In genomic region chr19:30124999-30125669, GRCm38 (mm10) we compare ENCODE assay signal across 13 mouse cellular contexts. TPM values are rescaled to one million over a fixed set of nuclear protein-coding genes. Genes with fewer than 3 reads are reported as not detected.
DNase-seq lines count a peak whose midpoint lies in the region; ATAC-seq and TF ChIP-seq lines count a peak whose summit lies in the region.
"Had no signal": no experiment of that assay in that cellular context is flagged by ENCODE, and none has a peak within 500 bp of the region (broad histone marks: within the 10 kb centered on the region; RNA-seq: fewer than 3 reads in every experiment).

No protein-coding gene starts in this region.

- no peak overlapping the region for H3K27ac ChIP-seq in lung, embryonic 14.5 days (ENCODE audit: low read depth)
- H3K27ac ChIP-seq in forebrain, embryonic 15.5 days (replicated peaks): peak overlapping the region; percentile 18; the same call in 1 of the 2 replicates
- H3K27ac ChIP-seq: embryonic facial prominence, embryonic 12.5 days; liver, embryonic 14.5 days had no signal

- H3K36me3 ChIP-seq in lung, embryonic 14.5 days (ENCODE audit: insufficient read depth): no peaks in the 10 kb centered on the region
- no peaks in the 10 kb centered on the region for H3K36me3 ChIP-seq in forebrain, embryonic 15.5 days
- H3K36me3 ChIP-seq in myocyte (ENCODE audit: control insufficient read depth, insufficient read depth): no peaks in the 10 kb centered on the region
- H3K36me3 ChIP-seq: embryonic facial prominence, embryonic 12.5 days had no signal

- no peak for TF ChIP-seq POLR2A in myocyte (IDR thresholded peaks at IDR 0.05; ENCODE audit: insufficient read length, low read depth)

- H3K27me3 ChIP-seq in lung, embryonic 14.5 days (ENCODE audit: insufficient read depth, low read length): no peaks in the 10 kb centered on the region
- H3K27me3 ChIP-seq in forebrain, embryonic 15.5 days: no peaks in the 10 kb centered on the region
- no peaks in the 10 kb centered on the region for H3K27me3 ChIP-seq in myocyte (ENCODE audit: control insufficient read depth, insufficient read depth, insufficient read length)
- H3K27me3 ChIP-seq: embryonic facial prominence, embryonic 12.5 days had no signal

- no peak overlapping the region for H3K4me2 ChIP-seq in lung, embryonic 14.5 days
- no peak overlapping the region for H3K4me2 ChIP-seq in forebrain, embryonic 15.5 days (replicated peaks)
- H3K4me2 ChIP-seq in myocyte (ENCODE audit: low read depth): peak overlapping the region; percentile 79
- H3K4me2 ChIP-seq: embryonic facial prominence, embryonic 12.5 days had no signal

- H3K4me3 ChIP-seq in lung, embryonic 14.5 days (ENCODE audit: low read depth, low read length): no peak overlapping the region
- H3K4me3 ChIP-seq in forebrain, embryonic 15.5 days: no peak overlapping the region
- H3K4me3 ChIP-seq in myocyte: no peak overlapping the region
- H3K4me3 ChIP-seq: embryonic facial prominence, embryonic 12.5 days had no signal

- TF ChIP-seq CTCF in lung, embryonic 14.5 days (IDR thresholded peaks at IDR 0.05; ENCODE audit: low read depth): no peak

- H3ac ChIP-seq in myocyte (ENCODE audit: control insufficient read depth, insufficient read length): no peak overlapping the region

- no peaks in the 10 kb centered on the region for H3K4me1 ChIP-seq in lung, embryonic 14.5 days (ENCODE audit: insufficient read depth)
- H3K4me1 ChIP-seq in forebrain, embryonic 15.5 days: peaks cover 7% of the 10 kb centered on the region; the same call in 1 of the 2 replicates
- H3K4me1 ChIP-seq: embryonic facial prominence, embryonic 12.5 days had no signal

- H3K9ac ChIP-seq in lung, embryonic 14.5 days: no peak overlapping the region
- H3K9ac ChIP-seq in forebrain, embryonic 15.5 days (replicated peaks): no peak overlapping the region
- H3K9ac ChIP-seq: embryonic facial prominence, embryonic 12.5 days; liver, embryonic 14.5 days had no signal

- DNase-seq in lung, embryonic 14.5 days: peak; percentile 6
- no peak for DNase-seq in lung, postnatal 4 days
- peak; percentile 57 for DNase-seq in MN1 (ENCODE audit: low spot score)
- DNase-seq in adrenal gland, adult 8-10 months: no peak
- DNase-seq in right cerebral cortex, postnatal 36 days (ENCODE audit: low spot score in 2 of 2): no peak
- DNase-seq in spleen, postnatal 14 days (ENCODE audit: low spot score in 2 of 2): no peak
- DNase-seq: gastrocnemius, postnatal 10 days; kidney, adult 11 months; right cerebral cortex, postnatal 14 days had no signal

- H3K79me2 ChIP-seq in myocyte (ENCODE audit: control insufficient read depth, insufficient read depth): no peaks in the 10 kb centered on the region

- no peak for ATAC-seq in lung, embryonic 14.5 days (ENCODE audit: insufficient read depth)
- ATAC-seq in forebrain, embryonic 15.5 days (replicated peaks): peak; percentile 38

- WGBS in lung, embryonic 14.5 days: 24% methylated on average over 7 of the region's 7 CpGs
- WGBS in forebrain, embryonic 15.5 days: 30% methylated on average over 7 of the region's 7 CpGs

- no peaks in the 10 kb centered on the region for H3K9me3 ChIP-seq in lung, embryonic 14.5 days (ENCODE audit: low read depth, low read length)
- no peaks in the 10 kb centered on the region for H3K9me3 ChIP-seq in forebrain, embryonic 15.5 days
- H3K9me3 ChIP-seq: embryonic facial prominence, embryonic 12.5 days had no signal

TF ChIP-seq in myocyte, 11 proteins besides CTCF, POLR2A, EP300 and RAD21:
- no peak for TF ChIP-seq USF1 (IDR thresholded peaks at IDR 0.05; ENCODE audit: low read depth)
- no peak for TF ChIP-seq MYOD1 (IDR thresholded peaks at IDR 0.05; ENCODE audit: control insufficient read depth in 1 of 3, insufficient read length in 2 of 3, low read depth in 2 of 3)
- no peak for TF ChIP-seq TCF12 (IDR thresholded peaks at IDR 0.05; ENCODE audit: insufficient read depth, poor library complexity, severe bottlenecking)
- no peak for TF ChIP-seq REST (IDR thresholded peaks at IDR 0.05; ENCODE audit: insufficient read depth, insufficient read length)
- no peak for TF ChIP-seq POLR2AphosphoS2 (IDR thresholded peaks at IDR 0.05; ENCODE audit: insufficient read length, low read depth)
- TF ChIP-seq SRF (IDR thresholded peaks at IDR 0.05; ENCODE audit: control insufficient read depth, insufficient read length, low read depth): no peak
- TF ChIP-seq E2F4 (IDR thresholded peaks at IDR 0.05; ENCODE audit: insufficient read depth): no peak
TF ChIP-seq in myocyte: peak in this region for 0.

RNA-seq across cellular contexts. Expression of gene Gldc, which starts 50.1 kb away (rescaled TPM):
- 0.83 and 1.0 TPM in 2 replicates for polyA plus RNA-seq in lung, embryonic 14.5 days (2014; fragmentation: Nextera tagmentation; extraction: Ambion mirVana)
- 15.4 and 15.7 TPM in 2 replicates for polyA plus RNA-seq in forebrain, embryonic 15.5 days (2015; fragmentation: Nextera tagmentation; extraction: Ambion mirVana)
- 1.1 TPM for polyA plus RNA-seq in myocyte (2012; fragmentation: generic; extraction: Trizol)
- total RNA-seq in adrenal gland, adult 8-10 months (2022): 1 to 10 TPM in 3 of 4 experiments, under 1 TPM in 1; 0.81 to 1.6 (median 1.2) TPM

Comparison
In these comparisons a context has a peak if more than half of its experiments do, and no peak if none do; other contexts are left out.
1. DNase-seq: peak in lung, embryonic 14.5 days (single experiment) and MN1 (single experiment); none in lung, postnatal 4 days (0 of 2), adrenal gland, adult 8-10 months (single experiment), right cerebral cortex, postnatal 36 days (0 of 2) and spleen, postnatal 14 days (0 of 2).